Mouse (Mus musculus): ENCODE measurements at regions not wholly inside any gene's neighbourhood (a gene's known extent, or its start where the extent isn't known, plus 50 kb on each side); places are given as distances from the start of the nearest gene placed in this dataset.

DNA sequence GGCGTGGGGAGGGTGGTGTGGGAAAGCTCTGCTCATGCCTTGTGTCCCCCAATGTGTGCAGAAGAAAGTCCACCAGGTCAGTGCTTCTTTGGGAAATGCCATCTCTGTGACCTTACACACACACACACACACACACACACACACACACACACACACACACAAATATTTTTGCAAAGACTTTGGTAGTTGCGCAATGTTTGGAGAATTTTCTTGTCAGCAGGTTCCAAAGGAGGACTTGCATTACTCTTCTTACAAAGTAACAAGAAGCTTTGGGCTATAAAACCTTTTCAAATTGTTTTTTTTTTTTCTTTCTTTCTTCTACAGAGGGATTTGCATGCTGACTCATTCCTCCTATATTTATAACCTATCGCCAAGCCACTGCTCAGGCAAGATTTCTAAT lies 59.1 kb upstream of the Npvf start:
- DNase-seq (ENCODE audit: low spot score in 2 of 2), result no peak

DNA sequence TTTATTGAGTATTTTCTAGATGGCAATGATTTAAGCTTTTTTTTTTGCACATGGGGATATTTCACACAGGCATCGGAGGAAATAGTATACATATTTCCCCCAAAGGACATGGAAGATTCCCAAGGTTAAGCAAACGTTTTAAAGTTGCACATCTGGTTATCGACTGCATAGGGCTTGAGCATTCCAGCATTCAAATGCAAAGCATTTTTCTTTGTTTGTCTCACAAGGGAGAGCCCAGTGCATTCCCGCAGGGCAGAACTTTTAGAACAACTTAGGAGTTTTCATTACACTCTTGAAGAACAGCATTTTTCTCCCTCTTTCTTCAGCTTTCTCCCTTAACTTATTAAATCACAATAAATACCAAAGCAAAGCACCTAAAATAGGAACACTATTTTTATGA lies 64.4 kb upstream of the Npvf start:
- DNase-seq (ENCODE audit: low spot score in 2 of 2), result no peak

DNA sequence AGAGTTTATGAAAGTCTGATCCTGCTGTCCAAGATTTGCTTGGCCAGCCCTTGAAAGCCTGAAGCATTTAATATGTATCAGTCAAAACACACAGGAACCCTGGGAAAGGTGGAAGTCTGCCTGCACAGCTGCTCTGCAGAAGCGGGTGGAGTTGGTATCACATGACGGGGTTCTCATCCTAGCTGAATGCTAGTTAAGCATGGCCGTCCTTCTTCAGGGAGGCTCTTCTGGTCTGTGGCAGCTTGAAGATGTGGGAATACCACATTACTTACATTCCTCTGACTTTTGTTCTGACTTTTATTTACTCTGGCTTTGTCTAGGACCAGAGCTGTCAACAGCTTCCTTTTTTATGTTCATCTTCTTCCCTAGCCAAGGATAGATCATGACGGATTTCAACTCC lies 66.1 kb upstream of the Npvf start:
- DNase-seq (ENCODE audit: low spot score in 2 of 2), result no peak

DNA sequence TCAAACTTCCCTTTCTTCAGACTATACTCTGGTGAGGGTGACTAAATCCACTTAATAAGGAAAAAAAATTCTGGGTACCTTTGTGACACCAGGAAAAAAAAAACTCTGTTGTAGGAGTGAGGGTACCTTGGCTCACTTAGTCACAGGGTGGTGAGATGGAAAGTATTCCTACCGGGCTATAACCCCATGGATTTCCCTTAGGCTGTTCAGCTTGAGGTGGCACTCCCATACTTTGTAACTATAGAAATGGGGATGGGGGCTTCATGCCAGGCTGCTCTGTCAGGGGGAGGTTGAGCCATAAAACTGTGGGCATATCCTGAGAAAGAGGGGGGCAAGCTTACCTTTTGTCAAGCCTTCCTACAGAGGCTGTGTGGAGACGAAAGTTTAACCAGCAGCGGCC lies 71.4 kb upstream of the Npvf start:
- no peak for DNase-seq (ENCODE audit: low spot score in 2 of 2)

DNA sequence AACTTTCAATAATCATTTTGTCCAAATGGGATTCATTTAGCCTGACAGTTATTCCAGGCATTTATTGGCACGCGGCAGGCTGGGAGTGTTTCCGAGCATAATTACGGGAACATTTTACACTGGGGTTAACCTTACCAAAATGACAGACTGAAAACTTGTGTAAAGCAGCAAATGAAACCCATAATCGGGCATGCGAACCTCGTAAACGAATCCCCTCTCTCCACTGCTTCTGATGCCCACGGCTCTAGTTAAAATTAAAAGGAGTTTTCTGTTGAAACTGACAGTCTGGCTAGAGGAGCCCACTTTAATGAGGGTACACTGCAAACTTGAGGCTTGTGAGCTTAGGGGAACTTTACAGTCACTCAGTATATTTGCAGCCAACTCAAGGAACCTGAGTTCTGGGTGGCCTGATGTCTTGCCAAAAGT lies 71.9 kb upstream of the Npvf start:
- DNase-seq (ENCODE audit: low spot score in 2 of 2), result no peak

DNA sequence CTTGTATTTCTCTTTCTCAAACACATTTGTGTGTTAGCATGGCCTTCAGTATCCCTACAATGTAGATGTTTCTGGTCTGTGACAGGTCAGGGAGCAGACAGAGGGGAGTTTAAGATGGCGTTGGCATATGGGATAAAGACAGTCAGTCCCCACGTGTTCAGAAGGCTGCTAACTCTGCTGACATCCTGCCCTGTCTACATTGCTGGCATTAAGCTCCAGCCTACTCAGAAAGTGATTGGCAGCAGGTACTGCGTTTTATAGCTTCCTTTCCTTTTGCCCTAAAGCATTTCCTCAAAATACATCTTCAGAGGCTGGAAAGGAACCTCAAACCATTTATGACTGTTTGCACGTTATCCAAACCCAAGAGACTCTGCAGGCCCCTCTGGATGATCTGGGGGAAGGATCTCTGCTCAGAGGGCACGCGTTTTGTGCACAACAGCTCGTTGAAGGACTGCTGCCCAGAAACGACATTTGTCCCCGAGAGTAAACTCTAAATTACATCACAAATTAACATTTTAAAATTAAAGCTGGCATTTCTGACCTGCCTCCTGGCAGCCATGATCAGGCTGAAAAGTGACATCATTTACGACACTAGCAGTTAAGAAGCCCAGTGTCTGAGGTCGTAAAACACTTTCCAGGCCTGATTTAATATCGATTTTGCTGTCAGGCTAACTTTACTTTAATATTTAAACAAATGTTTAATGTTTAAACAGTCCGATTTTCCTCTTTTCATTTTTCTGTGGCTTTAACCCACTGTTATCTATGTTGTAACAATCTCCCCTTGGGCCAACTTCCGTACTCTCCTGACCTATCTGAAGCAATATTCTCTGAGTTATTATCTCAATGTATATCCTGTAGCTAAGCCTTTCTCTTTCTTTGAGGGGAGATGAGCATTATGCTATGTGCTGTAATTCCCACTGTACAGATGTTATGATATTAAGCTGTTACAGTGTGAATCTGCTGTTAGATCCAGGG lies 76.8 kb upstream of the Npvf start:
- DNase-seq (ENCODE audit: low spot score in 2 of 2), result no peak

DNA sequence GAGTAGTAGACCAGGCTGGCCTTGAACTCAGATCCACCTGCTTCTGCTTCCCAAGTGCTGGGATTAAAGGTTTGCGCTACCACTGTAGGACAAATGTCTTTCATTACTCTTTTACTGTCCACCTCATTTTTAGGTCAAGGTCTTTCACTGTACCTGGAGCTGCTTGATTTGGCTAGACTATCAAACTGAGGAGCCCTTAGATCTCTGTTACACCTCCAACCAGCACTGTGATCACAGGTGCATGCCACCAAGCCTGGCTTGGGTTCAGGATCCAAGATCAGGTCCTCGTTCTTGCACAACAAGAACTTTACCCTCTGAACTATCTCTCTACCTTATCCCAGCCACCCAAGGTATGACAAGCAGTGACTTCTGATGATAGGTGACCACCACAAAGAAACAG lies 80.5 kb upstream of the Npvf start:
- DNase-seq (ENCODE audit: low spot score in 2 of 2), result no peak

DNA sequence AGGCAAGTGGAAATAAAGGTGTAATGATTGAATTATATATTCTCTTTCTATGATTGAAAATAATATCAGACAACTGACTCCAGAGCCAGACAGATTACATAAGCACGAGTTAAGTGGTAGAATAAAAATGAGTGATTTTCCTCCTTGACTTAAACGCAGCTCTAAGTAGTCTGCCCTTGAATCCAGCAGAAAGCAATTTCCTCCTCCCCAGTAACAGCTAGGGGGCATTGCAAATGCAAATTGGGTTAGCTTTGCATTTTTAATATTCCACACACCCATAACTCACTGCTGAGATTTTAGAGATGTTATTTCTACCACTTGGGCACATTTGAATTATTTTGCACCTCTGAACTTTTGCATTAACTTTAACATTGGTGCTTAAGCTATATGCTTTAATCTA lies 81.6 kb upstream of the Npvf start:
- DNase-seq (ENCODE audit: low spot score in 2 of 2), result no peak

DNA sequence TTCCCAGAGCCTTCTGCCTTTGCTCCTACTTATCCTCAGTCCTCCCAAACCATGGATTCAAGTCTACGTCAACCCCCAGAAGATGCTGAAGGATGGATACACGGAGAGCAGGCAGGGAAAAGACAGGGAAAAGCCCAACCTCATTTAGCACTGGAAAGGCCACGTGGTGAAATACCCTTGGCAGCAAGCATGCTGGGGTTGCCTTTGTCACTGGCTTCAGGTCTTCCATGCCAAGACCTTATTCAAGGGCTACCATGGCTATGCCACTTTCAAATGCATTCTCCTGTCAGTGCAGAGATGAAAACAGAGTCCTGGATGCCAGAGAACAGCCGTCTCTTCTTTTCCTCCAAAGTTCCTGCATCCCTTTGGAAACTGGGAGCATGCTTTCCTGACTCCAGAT lies 87.8 kb upstream of the Npvf start:
- DNase-seq (ENCODE audit: low spot score in 2 of 2), result no peak

DNA sequence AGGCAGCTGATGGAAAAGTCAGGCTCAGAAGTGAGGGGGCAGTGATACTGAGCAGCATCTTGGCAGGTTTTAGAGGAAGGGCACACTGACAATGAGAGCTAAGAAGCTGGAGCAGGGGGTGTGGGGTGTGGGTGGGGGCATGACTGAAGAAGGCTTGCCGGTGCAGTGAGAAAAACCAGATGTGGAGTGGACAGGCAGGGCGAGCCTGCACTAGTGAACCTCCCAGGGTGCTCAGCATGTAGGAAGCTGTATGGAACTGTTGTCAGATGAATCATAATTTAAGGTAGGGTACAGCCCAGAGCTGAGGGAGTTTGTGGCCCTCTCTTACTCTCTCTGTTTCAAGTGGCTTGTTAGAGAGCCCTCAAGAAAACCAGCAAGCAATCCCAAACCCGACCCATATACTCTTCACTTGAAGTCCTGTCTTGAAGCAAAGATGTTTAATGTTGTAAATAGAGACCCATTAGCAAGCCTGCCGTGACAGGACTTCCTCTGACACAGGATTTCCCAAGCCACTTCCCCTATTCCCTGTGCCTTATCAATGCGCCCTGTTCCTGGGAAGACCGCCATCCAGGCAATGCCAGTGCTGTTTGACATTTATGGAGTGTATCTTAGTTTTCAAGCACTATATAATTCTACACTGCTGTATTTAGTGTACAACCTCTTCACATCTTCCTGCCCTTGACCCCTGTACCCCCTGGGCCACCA lies 90.4 kb upstream of the Npvf start:
- DNase-seq (ENCODE audit: low spot score in 2 of 2), result no peak

DNA sequence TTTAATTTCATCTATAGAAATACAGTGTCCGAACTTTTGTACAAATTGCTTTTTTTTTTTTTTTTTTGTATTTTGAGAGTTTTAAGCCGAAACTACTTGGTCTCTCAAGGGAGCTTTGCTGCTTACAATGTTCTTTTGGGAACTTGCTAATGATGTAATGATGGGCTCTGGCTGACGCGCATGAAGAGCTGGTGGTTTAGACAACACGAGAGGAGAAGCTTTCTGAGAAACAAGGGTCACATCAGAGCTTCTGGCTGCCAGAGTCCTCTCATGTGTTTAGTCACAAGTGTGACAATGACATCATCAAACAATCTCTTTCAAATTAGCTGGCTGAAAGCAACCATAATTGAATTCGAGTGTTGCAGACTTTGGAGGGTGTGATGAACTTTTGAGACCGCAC lies 98.9 kb upstream of the Npvf start:
- DNase-seq (ENCODE audit: low spot score in 2 of 2), result no peak

DNA sequence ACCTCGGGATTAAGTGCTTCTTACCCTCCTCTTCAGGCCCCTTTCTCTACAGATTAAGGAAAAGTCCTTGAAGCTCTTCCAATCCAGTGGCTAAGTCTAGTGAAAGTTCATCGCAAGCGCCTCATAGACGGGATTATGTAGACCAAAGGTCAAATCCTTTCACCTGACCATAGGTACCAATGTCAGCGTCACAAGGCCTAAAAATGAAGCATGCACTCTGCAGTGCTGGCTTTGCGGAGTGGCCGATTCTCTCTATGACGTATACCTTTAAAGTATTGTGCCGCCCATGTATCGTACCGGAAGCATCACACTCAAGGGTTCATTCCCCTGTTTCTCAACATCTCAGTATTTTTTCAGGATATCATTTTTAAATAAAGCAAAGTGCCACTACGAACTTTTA lies 100.5 kb upstream of the Npvf start:
- DNase-seq (ENCODE audit: low spot score in 2 of 2), result no peak

DNA sequence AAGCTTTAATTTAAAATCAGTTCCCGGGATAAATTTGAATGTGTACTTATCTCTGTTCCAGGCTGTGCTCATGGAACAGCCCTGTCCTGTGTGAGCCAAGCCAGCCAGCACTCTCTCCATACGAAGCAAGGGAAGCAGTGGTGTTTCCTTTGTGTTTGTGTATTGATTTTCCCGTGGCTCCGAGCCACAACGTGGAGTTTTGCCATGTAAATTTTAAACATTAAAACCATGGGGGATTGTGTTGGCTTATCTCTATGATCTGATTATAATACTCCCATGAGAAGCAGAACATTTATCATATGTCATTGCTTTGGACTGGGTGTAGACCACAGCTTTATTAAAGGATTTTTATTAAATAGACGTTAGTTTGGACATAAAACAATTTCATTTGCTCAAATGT lies 106.1 kb upstream of the Npvf start:
- DNase-seq (ENCODE audit: low spot score in 2 of 2), result no peak

DNA sequence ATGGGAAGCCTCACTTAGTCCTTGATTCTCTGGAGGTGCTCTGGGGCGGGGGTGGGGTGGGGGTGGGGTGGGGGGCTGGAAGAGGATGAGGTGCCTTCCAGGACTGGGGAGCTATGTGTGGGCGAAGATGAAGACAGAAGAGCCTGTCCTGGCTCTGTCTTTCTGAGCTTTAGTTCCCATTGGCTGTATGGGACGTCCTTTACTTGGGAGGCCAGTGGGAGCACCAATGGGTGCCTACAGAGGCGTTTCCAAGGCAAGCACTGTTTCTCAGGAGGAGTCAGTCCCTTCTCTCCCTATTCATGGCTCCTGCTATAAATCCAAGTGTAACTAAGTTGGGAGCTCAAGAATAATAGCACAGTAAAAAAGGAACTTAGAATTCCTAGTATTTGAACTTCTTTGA lies 108.9 kb upstream of the Npvf start:
- no peak for DNase-seq (ENCODE audit: low spot score in 2 of 2)

DNA sequence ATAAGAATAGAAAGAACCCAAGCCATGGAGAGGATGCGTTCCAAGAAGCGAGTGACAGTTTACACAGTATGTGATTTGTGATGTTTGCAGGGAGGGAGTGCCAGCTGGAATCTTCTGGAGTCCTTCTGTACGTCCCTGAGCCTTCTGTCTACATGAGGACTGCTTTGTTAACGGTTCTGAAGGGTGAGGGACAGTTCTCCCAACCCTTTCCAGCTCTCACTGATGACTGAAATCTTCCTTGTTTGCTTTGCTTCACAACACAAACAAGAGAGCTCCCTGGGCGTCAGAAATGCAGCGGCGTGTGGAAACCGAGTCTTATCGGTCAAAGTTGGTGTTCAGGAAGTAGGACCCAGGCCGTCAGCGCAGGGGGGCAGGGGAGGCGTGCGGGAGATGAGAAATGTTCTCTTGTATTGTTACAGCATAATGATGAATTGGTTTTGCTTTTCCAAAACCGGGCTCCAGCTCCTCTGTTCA lies 112.2 kb upstream of the Npvf start:
- DNase-seq (ENCODE audit: low spot score in 2 of 2), result no peak

DNA sequence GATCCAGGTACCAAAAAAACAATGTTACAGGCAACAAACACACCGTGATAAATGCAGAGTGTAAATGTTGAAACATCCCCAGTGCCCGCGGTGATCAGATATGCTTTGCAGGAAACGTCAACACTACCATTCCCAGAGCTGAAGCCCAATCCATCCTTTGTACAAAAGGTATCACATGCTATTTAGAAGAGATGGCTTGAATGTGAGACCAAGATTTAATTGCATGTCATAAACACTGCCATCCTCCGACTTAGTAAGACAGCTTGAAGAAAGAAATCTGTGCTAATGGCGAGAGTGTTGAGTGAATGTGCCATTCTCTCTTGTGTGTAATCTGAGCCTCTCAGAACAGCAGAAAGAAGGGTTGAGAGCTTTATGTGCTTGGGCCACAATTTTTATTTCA lies 112.9 kb upstream of the Npvf start:
- DNase-seq (ENCODE audit: low spot score in 2 of 2), result no peak

DNA sequence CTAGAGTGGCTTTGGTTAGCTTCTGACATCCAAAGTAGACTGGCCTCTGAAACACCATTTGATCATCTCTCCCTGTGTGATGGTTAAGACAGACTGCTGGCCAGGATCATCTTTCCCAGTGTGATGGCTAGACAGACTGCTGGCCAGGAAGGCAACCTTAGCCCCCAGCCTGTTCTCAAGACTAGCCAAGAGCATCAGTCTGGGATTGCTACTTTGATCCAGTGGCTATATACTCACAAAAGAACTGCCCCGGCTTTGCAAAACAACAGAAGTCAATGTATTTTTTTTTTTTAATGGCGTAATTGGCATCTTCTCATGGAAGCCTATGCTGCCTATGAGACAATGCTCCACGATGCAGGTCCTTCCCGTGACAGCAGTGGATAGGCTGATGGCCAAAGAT lies 113.6 kb upstream of the Npvf start:
- no peak for DNase-seq (ENCODE audit: low spot score in 2 of 2)

DNA sequence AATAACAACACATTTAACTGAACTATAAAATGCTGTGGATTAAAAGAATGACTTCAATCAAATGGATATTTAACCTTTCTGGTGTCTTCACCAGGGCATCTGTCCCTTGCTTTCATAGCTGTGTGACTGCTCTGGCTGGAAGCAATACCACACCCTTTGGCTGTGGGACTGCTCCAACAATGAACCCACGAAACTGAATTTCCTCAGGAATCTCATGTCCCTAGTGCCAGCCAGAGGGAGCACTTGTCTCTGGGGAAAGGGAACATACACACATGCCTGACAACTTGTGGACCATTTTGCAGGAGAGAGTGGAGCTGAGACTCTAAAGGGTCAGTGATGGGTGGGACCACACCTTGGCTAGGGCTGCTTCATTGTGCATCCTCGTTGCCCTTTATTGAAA lies 114.9 kb upstream of the Npvf start:
- DNase-seq (ENCODE audit: low spot score in 2 of 2), result no peak

DNA sequence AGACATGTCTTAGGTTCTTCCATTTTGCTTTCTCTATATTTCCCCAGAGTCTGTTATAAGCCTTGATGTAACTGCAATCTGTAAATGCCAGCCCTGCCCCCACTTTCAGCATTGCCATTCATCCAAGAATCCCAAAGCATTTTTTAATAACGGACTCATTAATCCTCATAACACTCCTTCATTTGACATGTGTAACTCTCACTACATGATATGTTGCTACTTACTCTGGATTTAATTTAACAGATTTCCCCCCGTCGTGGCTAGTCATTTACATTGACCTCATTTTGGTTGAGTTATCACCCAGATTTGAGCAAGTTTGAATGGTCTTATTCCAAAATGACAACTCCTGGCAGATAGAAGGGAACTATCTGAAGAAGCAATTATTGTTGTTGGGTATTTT lies 116.2 kb upstream of the Npvf start:
- no peak for DNase-seq (ENCODE audit: low spot score in 2 of 2)

DNA sequence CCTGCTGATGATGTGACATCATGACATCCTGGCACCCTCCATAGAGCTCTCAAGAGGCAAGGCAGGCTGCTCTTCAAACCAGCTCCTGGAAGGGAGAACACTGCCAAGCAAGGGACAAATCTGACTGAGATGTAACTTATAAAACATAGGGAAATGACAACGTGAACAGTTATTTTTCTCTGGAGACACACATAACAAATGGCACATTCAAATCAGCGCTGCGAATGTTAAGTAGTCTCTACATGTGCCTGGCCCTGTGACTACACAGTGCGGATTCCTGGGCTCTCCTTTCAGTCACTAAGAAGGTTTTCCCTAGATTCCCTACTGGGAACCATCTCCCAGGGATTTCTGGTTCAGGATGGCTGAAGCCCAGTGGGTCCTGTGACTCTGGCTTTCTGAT lies 121.4 kb upstream of the Npvf start:
- DNase-seq (ENCODE audit: low spot score in 2 of 2), result no peak

DNA sequence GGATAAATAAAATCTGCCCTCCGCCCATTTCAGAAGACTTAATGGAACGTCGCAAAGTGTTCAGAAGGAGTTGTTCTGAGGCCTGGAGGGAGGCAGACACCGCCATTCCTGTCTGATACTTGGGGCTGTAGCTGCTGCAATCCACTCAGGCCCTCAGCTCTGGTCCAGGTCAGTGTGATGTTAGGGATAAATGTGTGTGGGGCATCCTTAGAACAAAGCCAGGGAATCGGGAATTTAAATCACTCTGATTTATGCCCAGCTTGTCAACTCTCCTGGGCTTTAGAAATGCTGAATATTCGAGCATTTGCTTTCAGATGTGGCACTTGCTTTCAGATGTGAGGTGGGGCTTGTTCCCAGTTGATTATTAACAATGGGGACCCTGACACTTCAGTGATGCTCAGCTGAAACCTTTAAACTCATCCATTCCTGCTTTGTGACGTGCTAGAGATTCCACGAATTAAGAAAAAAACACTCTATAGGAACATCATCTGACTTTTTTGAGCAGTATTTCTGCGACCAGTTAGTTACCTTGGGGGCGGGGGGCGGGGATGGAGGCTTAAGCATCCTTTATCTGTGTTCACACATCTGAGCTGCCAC lies 122.1 kb upstream of the Npvf start:
- no peak for DNase-seq (ENCODE audit: low spot score in 2 of 2)

DNA sequence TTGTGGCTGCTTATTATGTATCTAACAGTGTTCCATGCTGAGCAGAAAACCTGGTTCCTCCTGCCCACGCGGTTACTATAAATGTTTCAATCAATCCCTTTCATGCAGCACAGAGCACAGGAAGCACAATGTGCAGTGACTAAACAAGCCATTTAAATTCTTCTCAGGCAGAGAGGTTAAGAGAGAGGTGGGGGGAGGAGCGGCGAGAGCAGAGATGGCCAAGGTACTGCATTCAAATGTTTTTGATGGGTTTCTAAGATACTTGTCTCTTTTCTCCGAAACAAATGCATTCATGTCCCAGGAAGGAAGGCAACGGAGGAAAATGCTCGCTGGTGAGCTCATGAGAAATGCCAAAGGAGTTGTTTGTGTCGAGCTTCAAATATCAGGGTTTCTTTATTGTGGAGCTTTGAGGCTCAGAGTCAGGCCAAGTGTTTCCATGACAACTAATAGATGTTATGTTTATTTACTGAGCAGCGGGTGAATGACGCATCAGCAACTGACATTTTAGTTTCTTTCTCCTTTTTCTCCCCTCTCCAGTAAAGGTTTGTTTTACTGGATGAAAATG lies 122.8 kb upstream of the Npvf start:
- DNase-seq (ENCODE audit: low spot score in 2 of 2), result peak; percentile 68 to 78
